Mouse (Mus musculus) left cerebral cortex, adult 2 months (tissue): ENCODE results near the gene Abcc9. TPM values are rescaled to one million over a fixed set of nuclear protein-coding genes. Genes with fewer than 3 reads are reported as not detected.

Experiments used
- DNase-seq, 2 experiments: peaks; one replicate each; pipeline ENCODE4 v3.0.0; 2021 to 2022; ENCODE audit warnings: low spot score in 2 of 2, mixed read lengths in 1 of 2; ENCODE audit errors: extremely low spot score in 1 of 2
- H3K27ac ChIP-seq: fragments of 200-600 bp; 2 replicates; pipeline ENCODE4 v1.8.1; 2022
- H3K4me3 ChIP-seq: fragments of 200-600 bp; 2 replicates; pipeline ENCODE4 v1.8.1; 2022
- CTCF ChIP-seq: fragments of 200-600 bp; IDR thresholded peaks from 2 replicates; pipeline ENCODE4 v1.8.1; 2022; ENCODE audit warnings: antibody characterized with exemption, mild to moderate bottlenecking, moderate library complexity
- intact Hi-C: fragments of 180-260 bp; cut with DNase I; formaldehyde crosslinking; loops from one replicate; pipeline ENCODE4 v1.15.1; 2025
- total RNA-seq, 2 experiments: library from RNA; stranded (reverse); gene quantifications; 2 replicates each; pipeline ENCODE4 v1.2.3; 2021

Gene Abcc9
- total RNA-seq, 2 experiments from 2014 or later, result 4.0 to 4.7 TPM

- intact Hi-C loops, result no loop called here
- DNase-seq, result no peak
- no peak overlapping the region for H3K4me3 ChIP-seq
- no peak for TF ChIP-seq CTCF
- no peak overlapping the region for H3K27ac ChIP-seq
These were observed 30.6 kb upstream of the Abcc9 start for GRCm38 (mm10) chr6:142732567-142733290.

GRCm38 (mm10) chr6:142726032-142726431, 23.9 kb upstream of the Abcc9 start:
- Histone ChIP-seq H3K27ac (no peak overlapping the region), H3K4me3 (no peak overlapping the region)
- intact Hi-C loops, result no loop called here
- no peak for DNase-seq
- no peak for TF ChIP-seq CTCF

- Histone ChIP-seq H3K27ac (no peak overlapping the region), H3K4me3 (no peak overlapping the region)
- DNase-seq, result no peak
- intact Hi-C loops, result no loop called here
- TF ChIP-seq CTCF, result no peak
These were observed 19.6 kb upstream of the Abcc9 start for GRCm38 (mm10) chr6:142721731-142722130.

- H3K27ac ChIP-seq, result no peak overlapping the region
- intact Hi-C loops, result no loop called here
- TF ChIP-seq CTCF, result peak; percentile 6
- no peak for DNase-seq
- no peak overlapping the region for H3K4me3 ChIP-seq
These were observed 18.5 kb upstream of the Abcc9 start for GRCm38 (mm10) chr6:142720641-142721040.

GRCm38 (mm10) chr6:142718167-142718566, 16.1 kb upstream of the Abcc9 start:
- no peak for DNase-seq
- peak; percentile 9 for TF ChIP-seq CTCF
- intact Hi-C loops, result no loop called here
- Histone ChIP-seq H3K4me3 (no peak overlapping the region), H3K27ac (no peak overlapping the region)

GRCm38 (mm10) chr6:142717186-142717585, 15.1 kb upstream of the Abcc9 start:
- H3K4me3 ChIP-seq, result no peak overlapping the region
- no peak for TF ChIP-seq CTCF
- intact Hi-C loops, result no loop called here
- DNase-seq, result no peak
- no peak overlapping the region for H3K27ac ChIP-seq

GRCm38 (mm10) chr6:142715026-142715425, 12.9 kb upstream of the Abcc9 start:
- no peak overlapping the region for H3K27ac ChIP-seq
- intact Hi-C loops, result no loop called here
- no peak overlapping the region for H3K4me3 ChIP-seq
- no peak for DNase-seq
- no peak for TF ChIP-seq CTCF

GRCm38 (mm10) chr6:142711106-142711505, 9.0 kb upstream of the Abcc9 start:
- Histone ChIP-seq H3K4me3 (no peak overlapping the region), H3K27ac (no peak overlapping the region)
- TF ChIP-seq CTCF, result no peak
- DNase-seq, result no peak
- intact Hi-C loops, result no loop called here

- TF ChIP-seq CTCF, result no peak
- DNase-seq, result no peak
- intact Hi-C loops, result no loop called here
- H3K4me3 ChIP-seq, result no peak overlapping the region
- no peak overlapping the region for H3K27ac ChIP-seq
These were observed 8.6 kb upstream of the Abcc9 start for GRCm38 (mm10) chr6:142710690-142711089.

GRCm38 (mm10) chr6:142708369-142708768, 6.3 kb upstream of the Abcc9 start:
- no peak for DNase-seq
- intact Hi-C loops, result no loop called here
- Histone ChIP-seq H3K27ac (no peak overlapping the region), H3K4me3 (no peak overlapping the region)
- no peak for TF ChIP-seq CTCF

GRCm38 (mm10) chr6:142706688-142707087, 4.6 kb upstream of the Abcc9 start:
- intact Hi-C loops, result no loop called here
- TF ChIP-seq CTCF, result peak; percentile 27
- no peak overlapping the region for H3K4me3 ChIP-seq
- H3K27ac ChIP-seq, result no peak overlapping the region
- no peak for DNase-seq

- intact Hi-C loops, result no loop called here
- DNase-seq, result no peak
- no peak for TF ChIP-seq CTCF
- Histone ChIP-seq H3K4me3 (no peak overlapping the region), H3K27ac (no peak overlapping the region)
These were observed 1.4 kb upstream of the Abcc9 start for GRCm38 (mm10) chr6:142703441-142703930.

GRCm38 (mm10) chr6:142701161-142701560, 954 bp downstream of the Abcc9 start:
- no peak for TF ChIP-seq CTCF
- intact Hi-C loops, result no loop called here
- Histone ChIP-seq H3K27ac (no peak overlapping the region), H3K4me3 (no peak overlapping the region)
- DNase-seq, result no peak
